Mouse (Mus musculus): ENCODE measurements around the gene Ptpn12. TPM values are rescaled to one million over a fixed set of nuclear protein-coding genes. Genes with fewer than 3 reads are reported as not detected.

Gene Ptpn12
- total and polyA plus RNA-seq, 3 experiments, result 3.2 to 16.5 (median 12.7) TPM

DNA sequence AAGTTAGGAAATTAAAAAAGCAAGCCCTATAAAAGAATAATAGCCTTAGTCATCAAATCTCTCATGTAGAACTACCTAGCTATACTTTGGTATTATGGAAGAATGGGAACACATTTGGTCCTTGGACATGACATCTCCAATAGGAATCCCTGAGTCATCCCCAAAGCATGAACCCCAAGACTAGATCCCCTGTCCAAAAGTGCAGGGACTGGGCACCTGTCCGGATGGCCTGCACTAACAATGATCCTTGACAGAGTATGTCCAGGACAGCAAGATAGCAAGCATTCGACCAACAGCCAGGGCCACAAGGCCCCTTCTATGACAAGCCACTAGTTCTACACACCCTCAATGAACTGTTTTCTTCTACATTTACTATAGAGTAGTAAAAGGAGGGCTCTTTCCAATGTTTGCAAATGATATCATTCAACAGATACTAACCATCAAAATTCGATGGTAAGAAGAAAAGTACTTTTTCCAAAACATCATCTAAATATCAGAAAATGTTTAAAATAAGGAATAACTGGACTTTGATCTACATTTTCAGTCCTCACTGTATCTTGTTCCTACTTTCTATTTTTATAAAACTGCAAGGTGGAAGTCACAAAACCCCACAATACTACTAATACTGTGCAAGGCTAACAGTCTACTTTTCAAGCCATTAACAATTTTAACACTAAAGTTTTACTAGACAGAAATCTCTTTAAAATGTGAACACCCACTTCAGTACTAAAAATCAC is 2.0 kb downstream of the Ptpn12 start:
- H3K4me1 ChIP-seq (ENCODE audit: control insufficient read depth in 1 of 2, insufficient read depth in 2 of 2), result peaks cover 2 to 13% of the 10 kb centered on the region in 2 experiments; a peak in 2 of 4 replicates
- no peak for DNase-seq (ENCODE audit: extremely low read depth)
- no peak overlapping the region for H3K27ac ChIP-seq (ENCODE audit: insufficient read depth, low read depth)
- no peak for TF ChIP-seq CHD2 (IDR thresholded peaks at IDR 0.05; ENCODE audit: low read length)
- TF ChIP-seq UBTF (IDR thresholded peaks at IDR 0.05; ENCODE audit: low read depth, low read length), result no peak
- TF ChIP-seq SIN3A (IDR thresholded peaks at IDR 0.05; ENCODE audit: low read length), result no peak
- H3K79me2 ChIP-seq (replicated peaks; ENCODE audit: control insufficient read depth, extremely low read depth, insufficient read depth, poor library complexity, severe bottlenecking), result peaks cover 19% of the 10 kb centered on the region
- H3K27me3 ChIP-seq (replicated peaks), result no peaks in the 10 kb centered on the region
- H3K4me3 ChIP-seq (replicated peaks in 1 of 3; ENCODE audit: low read depth in 2 of 3, low read length in 2 of 3, poor library complexity in 1 of 3), result peak overlapping the region in 1 of 3 experiments; percentile 85
- in situ Hi-C loops (cut with MboI; ENCODE audit: low pct_ligation_motif_present, low pct_unique_long_range_greater_than_20kb, low sequenced_read_pairs), result no loop called here
- H3K36me3 ChIP-seq (replicated peaks in 1 of 2; ENCODE audit: control insufficient read depth in 1 of 2, insufficient read depth in 1 of 2, low read length in 1 of 2), result no peaks in the 10 kb centered on the region
- no peaks in the 10 kb centered on the region for H3K9me3 ChIP-seq (replicated peaks; ENCODE audit: low read length)
- H3K4me2 ChIP-seq (ENCODE audit: insufficient read depth, low read depth, poor library complexity, severe bottlenecking), result no peak overlapping the region
- H3K9ac ChIP-seq (ENCODE audit: insufficient read depth, low read depth), result peak overlapping the region; percentile 68; the same call in 1 of the 2 replicates
- dilution Hi-C loops (cut with MboI; ENCODE audit: extremely low pct_ligation_motif_present, extremely low pct_unique_long_range_greater_than_20kb, low sequenced_read_pairs), result no loop called here

DNA sequence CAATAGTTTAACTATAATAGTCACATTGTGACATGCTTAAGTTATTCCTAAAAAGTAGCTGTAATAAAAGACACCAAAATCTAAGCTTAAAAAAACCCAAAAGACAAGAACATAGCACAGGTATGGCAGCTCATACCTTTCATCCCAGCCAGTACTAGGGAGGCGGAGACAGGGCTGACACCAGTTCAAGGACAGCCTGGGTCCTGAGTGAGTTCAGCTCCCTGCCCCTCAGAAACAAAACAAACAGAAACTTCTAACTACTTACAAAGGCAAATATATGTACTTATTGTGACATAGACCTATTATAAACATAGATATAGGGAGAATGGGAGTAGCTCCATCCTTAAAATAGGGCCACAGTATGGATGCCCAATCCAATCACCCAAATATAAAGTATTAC is 3.2 kb downstream of the Ptpn12 start:
- in situ Hi-C loops (cut with MboI; ENCODE audit: low pct_ligation_motif_present, low pct_unique_long_range_greater_than_20kb, low sequenced_read_pairs), result no loop called here

DNA sequence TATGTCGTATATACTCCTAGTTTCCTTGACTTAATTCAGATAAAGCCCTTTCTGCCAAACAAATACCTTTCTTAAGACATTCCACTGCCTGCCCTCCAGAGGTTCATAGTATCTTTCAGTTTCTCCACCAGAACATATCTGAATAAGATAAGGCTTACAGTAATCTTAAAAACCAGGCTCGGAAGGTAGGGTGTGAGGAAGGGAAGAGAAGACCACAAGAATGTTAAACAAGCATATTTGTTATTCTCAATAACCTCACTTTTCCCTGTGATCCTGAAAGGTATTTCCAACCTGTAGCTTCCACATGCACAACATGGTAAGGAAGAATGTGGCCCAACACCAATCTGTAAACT is 5.0 kb downstream of the Ptpn12 start:
- H3K9ac ChIP-seq (ENCODE audit: insufficient read depth, low read depth), result no peak overlapping the region
- H3K4me2 ChIP-seq (ENCODE audit: insufficient read depth, low read depth, poor library complexity, severe bottlenecking), result no peak overlapping the region
- no peaks in the 10 kb centered on the region for H3K36me3 ChIP-seq (replicated peaks in 1 of 2; ENCODE audit: control insufficient read depth in 1 of 2, insufficient read depth in 1 of 2, low read length in 1 of 2)
- no peak for DNase-seq (ENCODE audit: extremely low read depth)
- dilution Hi-C loops (cut with MboI; ENCODE audit: extremely low pct_ligation_motif_present, extremely low pct_unique_long_range_greater_than_20kb, low sequenced_read_pairs), result no loop called here
- no peaks in the 10 kb centered on the region for H3K9me3 ChIP-seq (replicated peaks; ENCODE audit: low read length)
- H3K27me3 ChIP-seq (replicated peaks), result no peaks in the 10 kb centered on the region
- in situ Hi-C loops (cut with MboI; ENCODE audit: low pct_ligation_motif_present, low pct_unique_long_range_greater_than_20kb, low sequenced_read_pairs), result no loop called here
- H3K79me2 ChIP-seq (replicated peaks; ENCODE audit: control insufficient read depth, extremely low read depth, insufficient read depth, poor library complexity, severe bottlenecking), result peaks cover 19% of the 10 kb centered on the region
- no peak for TF ChIP-seq BHLHE40 (IDR thresholded peaks at IDR 0.05; ENCODE audit: low read depth, low read length)
- TF ChIP-seq POLR2A (IDR thresholded peaks at IDR 0.05; ENCODE audit: low read depth, low read length), result no peak
- TF ChIP-seq SIN3A (IDR thresholded peaks at IDR 0.05; ENCODE audit: low read length), result no peak
- no peak overlapping the region for H3K27ac ChIP-seq (ENCODE audit: insufficient read depth, low read depth)
- H3K4me1 ChIP-seq (ENCODE audit: control insufficient read depth in 1 of 2, insufficient read depth in 2 of 2), result peaks cover 0 to 15% of the 10 kb centered on the region in 2 experiments; a peak in 2 of 4 replicates
- no peak overlapping the region for H3K4me3 ChIP-seq (replicated peaks in 1 of 3; ENCODE audit: low read depth in 2 of 3, low read length in 2 of 3, poor library complexity in 1 of 3)

More for the DNA sequence above, 3.2 kb downstream of the Ptpn12 start:
- no peak for DNase-seq (ENCODE audit: extremely low read depth)
- Histone ChIP-seq H3K4me3 (replicated peaks in 1 of 3; ENCODE audit: low read depth in 2 of 3, low read length in 2 of 3, poor library complexity in 1 of 3) (no peak overlapping the region), H3K79me2 (replicated peaks; ENCODE audit: control insufficient read depth, extremely low read depth, insufficient read depth, poor library complexity, severe bottlenecking) (peaks cover 19% of the 10 kb centered on the region), H3K27me3 (replicated peaks) (no peaks in the 10 kb centered on the region), H3K4me1 (ENCODE audit: control insufficient read depth in 1 of 2, insufficient read depth in 2 of 2) (peaks cover 2 to 13% of the 10 kb centered on the region in 2 experiments; a peak in 2 of 4 replicates), H3K27ac (ENCODE audit: insufficient read depth, low read depth) (no peak overlapping the region), H3K9me3 (replicated peaks; ENCODE audit: low read length) (no peaks in the 10 kb centered on the region), H3K9ac (ENCODE audit: insufficient read depth, low read depth) (no peak overlapping the region), H3K36me3 (replicated peaks in 1 of 2; ENCODE audit: control insufficient read depth in 1 of 2, insufficient read depth in 1 of 2, low read length in 1 of 2) (no peaks in the 10 kb centered on the region), H3K4me2 (ENCODE audit: insufficient read depth, low read depth, poor library complexity, severe bottlenecking) (no peak overlapping the region)
- dilution Hi-C loops (cut with MboI; ENCODE audit: extremely low pct_ligation_motif_present, extremely low pct_unique_long_range_greater_than_20kb, low sequenced_read_pairs), result no loop called here
- TF ChIP-seq CTCF (conservative IDR thresholded peaks at IDR 0.05 in 1 of 2, IDR thresholded peaks at IDR 0.05 in 1 of 2; ENCODE audit: low read depth in 2 of 2, low read length in 2 of 2) (no peak), TBP (conservative IDR thresholded peaks at IDR 0.05; ENCODE audit: low read depth, low read length) (no peak), NELFE (IDR thresholded peaks at IDR 0.05; ENCODE audit: low read depth, low read length) (no peak), ZMIZ1 (IDR thresholded peaks at IDR 0.05; ENCODE audit: low read depth, low read length) (no peak), MAFK (IDR thresholded peaks at IDR 0.05; ENCODE audit: insufficient replicate concordance, low read length) (no peak), MAZ (IDR thresholded peaks at IDR 0.05; ENCODE audit: low read depth, low read length) (no peak), JUN (IDR thresholded peaks at IDR 0.05; ENCODE audit: insufficient read depth, low read depth, low read length) (no peak), POLR2A (IDR thresholded peaks at IDR 0.05; ENCODE audit: low read depth, low read length) (no peak), ELF1 (IDR thresholded peaks at IDR 0.05; ENCODE audit: low read depth, low read length) (no peak), EP300 (IDR thresholded peaks at IDR 0.05; ENCODE audit: low read length) (no peak), RCOR1 (conservative IDR thresholded peaks at IDR 0.05; ENCODE audit: low read depth, low read length) (no peak), ETS1 (conservative IDR thresholded peaks at IDR 0.05; ENCODE audit: low read depth, low read length) (no peak), E2F4 (IDR thresholded peaks at IDR 0.05; ENCODE audit: insufficient replicate concordance, low read depth, low read length) (no peak), CHD1 (IDR thresholded peaks at IDR 0.05; ENCODE audit: low read depth, low read length) (no peak)
